Mouse (Mus musculus): ENCODE data around the gene Retnlg.
"Not testable (repeated sequence)": the region's sequence is repeated elsewhere in the genome, so short reads cannot be mapped to it uniquely, and the experiment has no call there.

Gene Retnlg

DNA sequence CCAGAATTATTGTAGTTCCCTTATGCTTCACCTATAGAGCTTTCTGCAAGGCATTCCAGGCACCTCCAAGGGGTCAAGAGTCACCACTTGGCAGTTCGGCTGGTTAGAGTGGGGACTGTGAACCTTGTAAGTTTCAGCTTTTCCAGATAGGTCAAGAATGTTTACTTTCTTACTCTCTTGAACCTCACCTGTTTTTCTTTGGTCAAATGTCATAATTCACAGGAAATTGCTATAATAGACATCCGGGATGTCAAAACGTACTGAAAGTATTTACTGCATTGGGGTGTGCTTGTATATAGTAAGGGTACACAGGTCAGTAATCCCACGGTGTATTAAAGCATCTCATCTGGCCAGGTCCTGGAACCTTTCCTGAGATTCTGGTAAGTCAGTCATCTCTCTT lies at the start of gene Retnlg:
Gene Retnlg, plus strand, starts transcription at position 301 of the 400 bp plus-strand sequence.
- no peak for DNase-seq (ENCODE audit: low spot score in 2 of 2)

DNA sequence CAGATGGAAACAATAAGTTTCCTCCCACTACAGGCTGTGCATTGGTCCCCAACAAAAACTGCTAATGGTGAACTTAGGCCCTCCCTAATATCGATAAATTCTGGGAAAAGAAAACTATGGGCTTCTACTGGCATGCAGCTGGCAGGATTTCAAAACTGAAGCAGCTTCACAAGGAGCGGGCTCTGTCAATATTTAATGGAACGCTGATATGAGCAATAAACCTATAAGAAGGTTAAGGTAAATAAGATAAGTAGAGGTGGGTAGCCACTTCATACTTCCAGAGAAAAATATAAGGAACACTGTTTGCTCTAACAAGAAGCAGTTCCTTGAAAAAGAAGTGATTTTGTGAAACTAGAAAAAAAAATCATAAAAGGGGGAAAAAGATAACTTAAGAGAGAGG lies 45.9 kb upstream of the Retnlg start:
- no peak for DNase-seq (ENCODE audit: low spot score in 2 of 2)

DNA sequence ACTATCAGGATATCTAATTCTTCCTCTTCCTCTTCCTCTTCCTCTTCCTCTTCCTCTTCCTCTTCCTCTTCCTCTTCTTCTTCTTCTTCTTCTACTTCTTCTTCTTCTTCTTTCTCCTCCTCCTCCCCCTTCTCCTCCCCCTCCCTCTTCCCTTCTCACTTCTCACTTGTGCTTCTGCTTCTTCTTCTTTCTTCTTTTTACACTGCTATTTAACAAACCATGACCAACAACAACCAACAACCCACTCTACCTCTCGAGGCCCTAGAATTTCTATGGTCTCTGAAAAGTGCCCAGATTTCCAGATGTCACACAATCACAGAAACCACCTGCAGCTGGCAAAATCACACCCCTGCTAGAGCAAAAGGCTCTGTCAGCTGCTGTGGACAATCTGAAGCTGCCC lies 44.8 kb upstream of the Retnlg start:
- no peak for DNase-seq (ENCODE audit: low spot score in 2 of 2)

DNA sequence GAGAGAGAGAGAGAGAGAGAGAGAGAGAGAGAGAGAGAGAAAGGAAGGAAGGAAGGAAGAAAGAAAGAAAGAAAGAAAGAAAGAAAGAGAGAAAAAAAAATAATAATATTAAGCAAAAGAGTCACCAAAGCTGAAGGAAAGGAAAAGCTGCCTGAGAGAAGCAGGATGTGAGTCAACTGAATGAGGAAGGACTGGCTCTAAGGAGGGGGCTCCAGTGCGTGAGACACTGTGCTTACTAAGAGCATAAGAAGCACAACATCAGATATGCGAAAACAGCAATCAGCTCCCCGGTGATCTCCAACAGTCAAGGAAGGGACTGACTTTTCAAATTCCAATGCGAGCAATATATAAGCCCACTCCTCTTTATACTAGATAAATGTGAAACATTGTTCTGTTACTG lies 43.4 kb upstream of the Retnlg start:
- no peak for DNase-seq (ENCODE audit: low spot score in 2 of 2)

DNA sequence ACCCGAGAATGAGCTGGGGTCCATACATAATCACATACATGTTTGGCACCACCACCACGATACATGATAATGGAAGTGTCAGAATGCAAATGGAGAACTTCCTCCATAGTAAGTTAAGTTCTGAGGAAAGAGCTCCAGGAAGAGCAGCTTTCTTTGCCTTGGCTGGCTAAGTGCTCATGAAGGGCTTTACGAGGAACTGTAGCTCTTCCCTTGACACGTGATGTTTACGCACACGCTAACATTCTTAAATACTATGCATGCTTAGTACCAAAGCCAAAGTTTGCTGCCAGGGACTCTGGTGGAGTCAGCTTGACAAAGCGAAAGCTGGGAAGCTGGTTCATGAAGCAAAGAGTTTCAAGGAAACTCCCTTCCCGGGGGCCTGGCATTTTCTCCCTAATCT lies 40.4 kb upstream of the Retnlg start:
- DNase-seq (ENCODE audit: low spot score in 2 of 2) = no peak

DNA sequence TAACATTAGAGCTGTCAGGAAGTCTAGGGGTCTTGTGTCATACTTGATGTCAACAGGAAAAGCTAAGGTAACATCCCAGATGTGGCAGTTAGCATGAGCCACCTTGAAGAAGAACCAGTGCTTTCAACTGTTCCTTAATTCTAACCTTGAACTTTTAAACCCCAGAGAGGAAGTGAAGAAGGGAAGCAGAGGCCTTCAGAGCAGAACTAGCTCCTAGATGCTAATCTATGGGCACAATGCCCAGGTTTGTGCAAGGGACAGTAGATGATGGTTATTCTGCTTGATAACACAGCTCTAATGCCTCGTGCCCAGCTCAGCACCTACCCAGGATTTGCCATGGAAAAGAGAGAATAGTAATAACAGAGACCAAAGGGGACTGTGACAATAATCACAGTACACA lies 38.8 kb upstream of the Retnlg start:
- not testable (repeated sequence) for DNase-seq (ENCODE audit: low spot score in 2 of 2)

DNA sequence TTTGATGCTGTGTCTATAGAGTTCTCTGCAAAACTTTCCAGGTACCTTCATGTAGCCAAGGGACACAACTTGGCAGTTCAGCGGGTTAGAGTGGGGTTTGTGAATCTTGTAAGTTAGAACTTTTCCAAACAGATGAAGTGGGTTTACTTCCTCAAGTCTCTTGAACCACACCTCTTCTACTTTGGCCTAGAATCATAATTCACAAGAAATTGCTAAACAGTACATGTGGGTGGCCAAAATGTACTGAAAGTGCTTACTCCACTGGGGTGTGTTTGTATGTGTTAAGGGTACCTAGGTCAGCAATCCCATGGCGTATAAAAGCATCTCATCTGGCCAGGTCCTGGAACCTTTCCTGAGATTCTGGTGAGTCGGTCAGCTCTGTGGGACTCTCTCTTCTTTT lies 30.2 kb upstream of the Retnlg start, which contains the start of gene Retnla:
Gene Retnla, plus strand, starts transcription at position 286 of the 400 bp plus-strand sequence.
- no peak for DNase-seq (ENCODE audit: low spot score in 2 of 2)

DNA sequence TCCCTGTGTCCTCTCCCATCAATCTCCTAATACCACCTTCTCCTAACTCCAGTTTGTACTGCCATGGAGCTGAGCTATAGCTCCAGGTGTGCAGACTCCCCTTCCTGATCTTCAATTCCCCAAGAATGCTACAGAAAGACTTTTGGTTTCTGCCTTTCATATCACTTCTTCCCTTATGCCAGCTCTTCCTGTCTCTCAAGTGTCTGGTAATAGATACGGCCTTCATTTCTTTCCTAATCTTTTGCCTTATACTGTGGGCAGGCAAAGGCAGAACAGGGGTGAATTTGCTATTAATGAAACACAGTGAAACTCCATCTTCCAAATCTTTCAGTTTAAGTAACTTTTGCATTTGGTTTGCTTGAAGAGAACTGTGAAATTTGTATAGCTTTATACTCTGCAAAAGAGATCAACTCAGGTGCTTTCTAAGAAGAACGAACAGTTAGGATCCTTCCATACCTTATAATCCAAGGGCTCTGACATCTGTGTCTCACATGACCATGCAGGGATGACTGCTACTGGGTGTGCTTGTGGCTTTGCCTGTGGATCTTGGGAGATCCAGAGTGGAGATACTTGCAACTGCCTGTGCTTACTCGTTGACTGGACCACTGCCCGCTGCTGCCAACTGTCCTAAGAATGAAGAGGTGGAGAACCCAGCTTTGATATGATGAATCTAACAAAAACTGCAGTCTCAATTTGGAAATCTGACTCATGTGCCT lies 28.6 kb upstream of the Retnlg start:
- no peak for DNase-seq (ENCODE audit: low spot score in 2 of 2)

DNA sequence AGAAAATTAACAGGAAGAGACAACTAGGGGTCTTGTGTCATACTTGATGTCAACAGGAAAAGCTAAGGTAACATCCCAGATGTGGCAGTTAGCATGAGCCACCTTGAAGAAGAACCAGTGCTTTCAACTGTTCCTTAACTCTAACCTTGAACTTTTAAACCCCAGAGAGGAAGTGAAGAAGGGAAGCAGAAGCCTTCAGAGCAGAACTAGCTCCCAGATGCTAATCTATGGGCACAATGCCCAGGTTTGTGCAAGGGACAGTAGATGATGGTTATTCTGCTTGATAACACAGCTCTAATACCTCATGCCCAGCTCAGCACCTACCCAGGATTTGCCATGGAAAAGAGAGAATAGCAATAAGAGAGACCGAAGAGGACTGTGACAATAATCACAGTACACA lies 7.4 kb upstream of the Retnlg start:
- DNase-seq (ENCODE audit: low spot score in 2 of 2) = not testable (repeated sequence)

DNA sequence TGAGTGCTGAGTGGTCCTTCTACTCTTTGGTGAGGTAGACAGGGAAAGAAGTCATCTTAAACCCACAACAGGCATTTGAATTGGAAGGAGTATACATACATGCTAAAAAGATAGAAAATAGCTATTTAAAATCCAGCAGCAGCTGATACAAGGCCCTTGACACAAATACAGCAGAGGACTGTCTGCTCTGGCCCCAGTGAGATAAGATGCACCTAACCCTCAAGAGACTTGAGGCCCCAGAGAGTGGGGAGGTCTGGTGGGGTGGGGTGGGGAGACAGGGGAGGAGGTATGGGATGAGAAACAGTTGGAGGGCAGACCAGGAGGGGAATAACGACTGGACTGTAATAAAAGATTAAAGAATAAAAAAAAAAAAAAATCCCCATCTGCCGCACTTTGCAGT lies 4.7 kb upstream of the Retnlg start:
- DNase-seq (ENCODE audit: low spot score in 2 of 2) = no peak

DNA sequence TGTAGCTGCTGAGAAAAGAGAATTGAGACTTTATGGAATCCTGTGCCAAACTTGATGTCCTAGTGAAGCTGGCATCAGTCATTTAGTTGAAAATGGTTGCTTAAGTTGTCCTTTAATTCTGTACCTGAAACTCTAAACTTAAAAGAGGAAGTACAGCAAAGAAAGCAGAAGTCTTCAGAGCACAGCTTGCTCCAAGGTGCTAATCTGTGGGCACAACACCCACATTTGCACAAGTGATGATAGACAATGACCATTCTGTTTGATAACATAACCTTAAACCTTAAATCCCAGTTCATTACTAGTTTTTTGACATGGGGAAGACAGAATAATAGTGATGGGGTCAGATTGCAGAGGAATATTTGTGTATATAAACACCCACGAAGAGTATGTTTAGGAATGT lies 3.8 kb upstream of the Retnlg start:
- DNase-seq (ENCODE audit: low spot score in 2 of 2) = no peak

DNA sequence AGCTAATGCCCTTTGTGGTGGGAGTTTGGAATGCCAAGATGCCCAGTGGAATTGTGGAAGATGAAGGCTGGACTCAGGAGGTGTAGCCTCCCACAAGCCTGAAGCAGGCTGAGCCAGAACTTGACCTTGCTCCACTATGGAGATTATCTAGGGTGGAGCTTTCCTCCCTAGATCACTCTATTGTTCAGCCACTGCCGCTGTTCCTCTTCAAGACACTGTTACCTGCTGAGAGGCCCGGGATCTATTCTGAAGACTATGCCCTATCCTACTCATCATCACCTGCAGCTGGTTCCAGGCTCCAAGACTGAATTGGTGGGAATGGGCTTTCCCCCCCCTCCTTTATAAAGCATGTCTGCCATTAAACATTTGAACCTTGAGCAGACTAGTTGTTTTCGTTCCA lies 2.8 kb upstream of the Retnlg start:
- no peak for DNase-seq (ENCODE audit: low spot score in 2 of 2)

DNA sequence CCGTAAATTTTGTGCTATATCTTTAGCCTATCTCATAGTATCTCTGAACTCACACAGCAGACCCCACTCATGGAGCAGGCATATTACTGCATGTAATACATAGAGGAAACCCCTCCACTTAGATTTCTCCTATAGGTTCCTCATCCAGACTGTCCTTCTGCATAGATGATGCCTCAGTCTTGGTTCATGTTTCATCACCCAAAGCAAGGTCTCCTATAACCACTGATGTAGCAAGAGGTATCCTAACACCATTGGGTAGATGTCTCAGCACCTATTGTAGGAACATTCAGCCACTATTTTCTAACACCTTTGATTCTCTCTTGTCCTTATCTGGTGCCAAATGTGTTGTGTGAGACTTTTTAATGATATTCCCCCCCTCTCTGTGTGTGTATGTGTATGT lies 667 bp upstream of the Retnlg start:
- no peak for DNase-seq (ENCODE audit: low spot score in 2 of 2)

DNA sequence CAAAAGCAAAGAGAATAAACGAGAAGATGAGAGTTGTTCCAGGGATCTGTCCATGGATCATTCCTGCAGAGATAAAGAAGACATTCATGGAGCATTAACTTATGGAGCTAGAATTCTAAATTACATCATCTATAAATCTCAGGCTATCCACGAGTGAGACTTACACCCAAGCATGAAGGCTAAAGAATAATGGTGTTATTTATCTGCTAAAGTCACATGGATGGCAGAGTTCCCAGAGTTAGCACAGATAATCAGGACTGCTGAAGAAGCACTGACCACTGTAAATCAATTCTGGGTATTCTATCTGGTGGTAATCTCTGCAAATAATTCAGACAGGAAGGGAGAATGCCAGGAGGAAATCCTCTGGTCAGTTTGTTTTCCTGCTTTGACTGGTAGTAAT lies 18.3 kb downstream of the Retnlg start:
- DNase-seq (ENCODE audit: low spot score in 2 of 2) = no peak

DNA sequence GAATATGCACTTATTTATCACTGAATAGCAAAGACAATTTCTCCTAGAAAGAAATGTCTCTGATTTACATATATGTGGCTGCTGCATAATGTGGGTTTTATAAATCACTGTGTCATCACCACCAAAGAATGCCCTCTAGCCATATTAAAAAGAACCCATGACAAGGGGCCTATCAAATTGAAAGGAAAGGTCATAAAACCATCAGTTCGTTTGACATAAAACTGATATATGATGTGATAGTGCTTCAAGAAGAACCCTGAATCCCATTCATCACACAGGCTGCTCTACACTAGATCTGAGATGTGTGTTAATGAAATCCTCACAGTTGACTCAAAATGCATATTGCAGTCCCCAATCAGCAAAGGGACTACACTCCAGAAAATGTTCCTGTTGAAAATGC lies 27.4 kb downstream of the Retnlg start:
- DNase-seq (ENCODE audit: low spot score in 2 of 2) = no peak

DNA sequence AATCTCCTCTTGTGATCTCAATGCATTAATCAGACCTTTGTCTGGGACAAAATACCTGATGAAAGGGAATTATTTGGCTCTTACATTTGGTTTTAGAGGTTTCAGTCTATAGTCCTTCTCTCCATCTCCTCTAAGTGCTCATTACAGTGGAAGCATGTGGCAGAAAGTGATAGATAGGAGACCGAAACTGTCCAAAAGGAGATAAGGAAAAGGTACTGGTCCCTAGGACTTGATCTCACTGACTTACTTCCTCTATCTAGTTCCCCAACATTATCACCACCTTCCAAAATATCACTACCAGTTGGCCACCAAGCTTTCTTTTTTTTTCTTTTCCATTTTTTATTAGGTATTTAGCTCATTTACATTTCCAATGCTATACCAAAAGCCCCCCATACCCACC lies 38.8 kb downstream of the Retnlg start:
- no peak for DNase-seq (ENCODE audit: low spot score in 2 of 2)

DNA sequence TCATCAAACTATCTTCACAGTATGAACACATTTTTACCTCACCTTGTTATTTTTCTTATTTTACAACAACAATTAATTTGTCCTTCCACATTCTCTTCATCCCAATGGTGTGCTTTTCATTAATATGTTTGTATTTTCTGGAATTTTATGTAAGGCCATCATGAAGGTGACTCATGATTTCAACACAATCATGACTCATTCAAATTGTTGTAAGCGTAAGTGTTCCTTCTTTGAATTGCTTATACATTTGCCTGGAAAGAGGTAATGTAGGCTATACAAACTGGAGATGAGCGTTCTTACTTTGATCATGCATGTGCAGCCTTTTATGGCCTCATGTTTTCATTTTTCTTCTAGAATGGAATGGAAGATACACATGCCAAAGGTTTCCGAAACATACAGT lies 40.8 kb downstream of the Retnlg start:
- DNase-seq (ENCODE audit: low spot score in 2 of 2) = no peak

DNA sequence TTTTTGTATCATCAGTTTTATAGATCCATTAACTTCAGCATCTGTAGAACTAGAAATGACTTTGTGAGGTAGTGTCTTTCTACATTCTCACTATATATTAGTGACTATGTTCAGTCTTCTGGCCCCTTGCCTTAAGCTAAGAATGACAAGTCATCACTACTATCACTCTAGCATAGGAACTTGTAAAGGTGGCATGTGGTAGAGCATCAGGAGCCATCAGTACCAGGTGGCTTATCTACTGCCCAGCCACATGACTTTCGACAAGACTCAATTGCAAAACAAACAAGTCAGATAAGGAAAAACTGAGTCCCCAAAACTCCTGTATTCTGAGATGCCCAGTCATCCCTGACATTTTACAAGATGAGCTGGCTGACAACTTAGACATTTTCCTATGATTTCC lies 51.3 kb downstream of the Retnlg start:
- no peak for DNase-seq (ENCODE audit: low spot score in 2 of 2)

Data from frontal cortex, postnatal 10 days (tissue).